Mouse (Mus musculus): Measurements from ENCODE around the gene Srsf3.

GRCm38 (mm10) chr17:29034264-29034663 is 1.8 kb downstream of the Srsf3 start:
- TF ChIP-seq CTCF (IDR thresholded peaks at IDR 0.05; ENCODE audit: borderline replicate concordance, extremely low read depth, insufficient read depth, insufficient read length): no peak
- no peak for TF ChIP-seq POLR2A (IDR thresholded peaks at IDR 0.05; ENCODE audit: borderline replicate concordance, extremely low read depth, insufficient read depth, insufficient read length, poor library complexity, severe bottlenecking)

Measured in brain, embryonic 14.5 days (tissue).